Mouse (Mus musculus) brain, embryonic 14.5 days (tissue): ENCODE measurements around the gene Gm21970.

Source experiments
- CTCF ChIP-seq: fragments of 200-500 bp; IDR thresholded peaks from 2 replicates; pipeline ENCODE4 v1.5.1; 2012; ENCODE audit warnings: inconsistent platforms, mild to moderate bottlenecking, moderate library complexity, borderline replicate concordance; ENCODE audit not compliant: insufficient read depth, insufficient read length; ENCODE audit errors: extremely low read depth
- POLR2A ChIP-seq: fragments of 200-500 bp; IDR thresholded peaks from 2 replicates; pipeline ENCODE4 v1.6.1; 2012; ENCODE audit warnings: mild to moderate bottlenecking, inconsistent platforms, borderline replicate concordance; ENCODE audit not compliant: poor library complexity, insufficient read depth, insufficient read length, severe bottlenecking; ENCODE audit errors: extremely low read depth

DNA sequence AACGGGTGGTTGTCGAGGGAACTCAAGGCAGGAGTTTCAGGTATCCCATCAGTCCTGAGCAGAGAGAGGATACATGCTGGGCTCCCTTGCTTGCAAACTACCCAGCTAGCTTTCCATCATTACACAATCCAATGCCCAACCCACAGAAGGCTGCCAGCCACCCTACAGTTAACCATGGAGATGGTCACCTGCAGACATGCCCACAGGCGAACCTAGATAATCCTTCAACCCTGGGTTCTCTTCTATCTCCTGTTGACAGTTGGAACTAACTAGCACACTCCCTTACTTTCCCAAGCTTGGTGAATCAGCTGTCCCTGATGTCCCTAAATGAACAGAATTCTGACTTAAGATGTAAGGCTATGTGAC lies 4.4 kb upstream of the Gm21970 start:
- no peak for TF ChIP-seq CTCF
- no peak for TF ChIP-seq POLR2A
